Mouse (Mus musculus) ES-E14 (cell line): Measurements from ENCODE around the gene Aco2.

ENCODE experiments used
- CHD2 ChIP-seq: IDR thresholded peaks from 2 replicates; pipeline ENCODE4 v1.6.1; 2014; ENCODE audit warnings: mild to moderate bottlenecking, low read depth, low read length, inconsistent platforms
- HCFC1 ChIP-seq: IDR thresholded peaks from 2 replicates; pipeline ENCODE4 v1.6.1; 2012; ENCODE audit warnings: low read length, inconsistent platforms, borderline replicate concordance; ENCODE audit not compliant: insufficient read depth
- MAFK ChIP-seq: IDR thresholded peaks from 2 replicates; pipeline ENCODE4 v1.6.1; 2014; ENCODE audit warnings: mild to moderate bottlenecking, low read depth, low read length, inconsistent platforms; ENCODE audit not compliant: insufficient read depth
- ZC3H11A ChIP-seq: IDR thresholded peaks from 2 replicates; pipeline ENCODE4 v1.6.1; 2012; ENCODE audit warnings: low read depth, mild to moderate bottlenecking, inconsistent platforms, low read length, borderline replicate concordance
- ZNF384 ChIP-seq: IDR thresholded peaks from 2 replicates; pipeline ENCODE4 v1.6.1; 2012; ENCODE audit warnings: low read depth, low read length, inconsistent platforms

GRCm38 (mm10) chr15:81836966-81837920 lies 34.9 kb upstream of the Aco2 start:
- no peak for TF ChIP-seq ZNF384
- no peak for TF ChIP-seq MAFK
- TF ChIP-seq CHD2 = no peak
- no peak for TF ChIP-seq HCFC1
- TF ChIP-seq ZC3H11A = no peak
